Mouse (Mus musculus) megakaryocyte, adult 5-6 weeks (primary cell): Measurements from ENCODE around the gene Morn3. TPM values are rescaled to one million over a fixed set of nuclear protein-coding genes. Genes with fewer than 3 reads are reported as not detected.

Experiments
- ATAC-seq: 2 replicates; pipeline ENCODE4 v1.8.0; 2016; ENCODE audit warnings: mild to moderate bottlenecking, inconsistent platforms; ENCODE audit not compliant: poor library complexity, severe bottlenecking
- total RNA-seq, 2 experiments: library from RNA; stranded (forward) in 1 of 2; stranded (reverse) in 1 of 2; fragments of 153-499, 151-499 nt in 1 of 2; fragments of 221-1000, 200-1000 nt in 1 of 2; gene quantifications; 2 replicates each; pipeline versions ENCODE4 v1.2.3 to v1.2.4; 2015 to 2017

The Morn3 gene
- total RNA-seq, 2 experiments from 2014 or later, result not detected

GRCm38 (mm10) chr5:123024965-123025573 is 21.7 kb downstream of the Morn3 start:
- peak; percentile 96 for ATAC-seq

GRCm38 (mm10) chr5:123024312-123024711 is 22.5 kb downstream of the Morn3 start:
- no peak for ATAC-seq

GRCm38 (mm10) chr5:123023049-123023448 is 23.8 kb downstream of the Morn3 start:
- ATAC-seq, result no peak

- ATAC-seq, result no peak
Measured at GRCm38 (mm10) chr5:123021438-123021837, 25.4 kb downstream of the Morn3 start.

- ATAC-seq, result no peak
Measured at GRCm38 (mm10) chr5:123020426-123020825, 26.4 kb downstream of the Morn3 start.

- ATAC-seq, result no peak
Measured at GRCm38 (mm10) chr5:123019336-123020016, 27.3 kb downstream of the Morn3 start.

- no peak for ATAC-seq
Measured at GRCm38 (mm10) chr5:123017504-123017903, 29.3 kb downstream of the Morn3 start.

GRCm38 (mm10) chr5:123015915-123016314 is 30.9 kb downstream of the Morn3 start:
- ATAC-seq, result no peak

GRCm38 (mm10) chr5:123014753-123015701 is 31.8 kb downstream of the Morn3 start, which contains the start of gene Orai1:
Gene Orai1 (plus strand): TSS chr5:123015074.
- ATAC-seq, result peak; percentile 91

GRCm38 (mm10) chr5:123013599-123014315 is 33.1 kb downstream of the Morn3 start:
- ATAC-seq, result 0 out of 2 replicates have a peak, but pooled peaks have one; percentile 28

GRCm38 (mm10) chr5:123011705-123012104 is 35.1 kb downstream of the Morn3 start:
- no peak for ATAC-seq

- ATAC-seq, result no peak
Measured at GRCm38 (mm10) chr5:123010806-123011205, 36.0 kb downstream of the Morn3 start.

GRCm38 (mm10) chr5:123009873-123010272 is 36.9 kb downstream of the Morn3 start:
- no peak for ATAC-seq

GRCm38 (mm10) chr5:123008877-123009493 is 37.8 kb downstream of the Morn3 start:
- no peak for ATAC-seq

- no peak for ATAC-seq
Measured at GRCm38 (mm10) chr5:123005716-123006592, 40.9 kb downstream of the Morn3 start.

- ATAC-seq, result no peak
Measured at GRCm38 (mm10) chr5:123000901-123001300, 45.9 kb downstream of the Morn3 start.

- no peak for ATAC-seq
Measured at GRCm38 (mm10) chr5:122997205-122998204, 49.3 kb downstream of the Morn3 start.

GRCm38 (mm10) chr5:122994910-122995309 is 51.9 kb downstream of the Morn3 start:
- no peak for ATAC-seq
